Mouse (Mus musculus) MEL (cell line): ENCODE results near the gene Olfr894.

Source experiments
- CHD2 ChIP-seq: IDR thresholded peaks from 2 replicates; pipeline ENCODE4 v1.6.1; 2011; ENCODE audit warnings: low read length, improper control_type of control experiment
- CTCF ChIP-seq, 3 experiments: IDR thresholded peaks in 2 of 3; conservative IDR thresholded peaks in 1 of 3; 2 replicates each; pipeline ENCODE4 v1.5.1; 2011 to 2012; ENCODE audit warnings: low read length in 3 of 3, low read depth in 2 of 3, mild to moderate bottlenecking in 2 of 3, improper control_type of control experiment in 1 of 3, inconsistent platforms in 1 of 3, mixed read lengths in 1 of 3, moderate library complexity in 1 of 3; ENCODE audit not compliant: control insufficient read depth in 1 of 3, insufficient read depth in 1 of 3, poor library complexity in 1 of 3, severe bottlenecking in 1 of 3
- EP300 ChIP-seq, 2 experiments: IDR thresholded peaks; 2 replicates each; pipeline ENCODE4 v1.6.1; 2011; ENCODE audit warnings: improper control_type of control experiment in 2 of 2, low read length in 2 of 2, low read depth in 1 of 2, mild to moderate bottlenecking in 1 of 2
- TBP ChIP-seq: IDR thresholded peaks from 2 replicates; pipeline ENCODE4 v1.8.0; 2011; ENCODE audit warnings: low read depth, low read length, improper control_type of control experiment

DNA sequence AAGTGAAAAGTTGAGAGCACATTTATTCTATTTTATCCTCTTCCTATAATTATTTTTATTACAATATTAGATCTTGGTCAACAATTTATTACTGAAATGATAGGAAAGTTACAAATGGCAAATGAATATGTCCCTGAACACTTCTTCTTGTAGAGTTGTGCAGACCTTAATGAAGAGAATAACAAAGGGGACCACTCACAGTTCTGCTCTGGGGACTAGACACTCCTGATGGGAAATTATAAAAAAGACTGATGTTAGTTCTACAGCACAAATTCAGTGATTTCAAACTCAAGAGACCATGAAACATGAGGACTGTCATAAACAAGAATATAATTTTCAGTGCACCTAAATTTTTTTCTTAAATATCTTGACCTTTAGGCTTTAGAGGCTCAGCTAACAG lies 34.6 kb downstream of the Olfr894 start, which contains the start of gene Olfr143:
- TF ChIP-seq CTCF (IDR thresholded peaks at IDR 0.05 in 2 of 3, conservative IDR thresholded peaks at IDR 0.05 in 1 of 3; ENCODE audit: control insufficient read depth in 1 of 3, insufficient read depth in 1 of 3, low read depth in 2 of 3, low read length in 3 of 3, poor library complexity in 1 of 3, severe bottlenecking in 1 of 3) (no peak), TBP (no peak), EP300 (IDR thresholded peaks at IDR 0.05; ENCODE audit: low read depth in 1 of 2, low read length in 2 of 2) (no peak), CHD2 (no peak)
